Mouse (Mus musculus) kidney, embryonic 16.5 days (tissue): Measurements from ENCODE around the gene Glp2r. TPM values are rescaled to one million over a fixed set of nuclear protein-coding genes. Genes with fewer than 3 reads are reported as not detected.

ENCODE experiments used
- ATAC-seq: fragments of 200-750 bp; cut with Nextera tagmentation; 2 replicates; pipeline ENCODE4 v1.8.0; 2017; ENCODE audit warnings: moderate TSS enrichment; ENCODE audit not compliant: low FRiP score, low TSS enrichment
- H3K27ac ChIP-seq: fragments of 300-500 bp; sonication (generic); 2 replicates; pipeline ENCODE4 v1.5.1; 2014; ENCODE audit warnings: low read length
- H3K27me3 ChIP-seq: fragments of 300-500 bp; sonication (generic); 2 replicates; pipeline ENCODE4 v1.6.1; 2014; ENCODE audit warnings: low read length, control low read depth, mixed read lengths; ENCODE audit not compliant: insufficient read depth
- H3K36me3 ChIP-seq: fragments of 300-500 bp; sonication (generic); 2 replicates; pipeline ENCODE4 v1.6.1; 2014; ENCODE audit warnings: low read length, control low read depth, mixed read lengths; ENCODE audit not compliant: insufficient read depth
- H3K4me1 ChIP-seq: fragments of 300-500 bp; sonication (generic); 2 replicates; pipeline ENCODE4 v1.6.1; 2014; ENCODE audit warnings: low read length, control low read depth, mixed read lengths; ENCODE audit not compliant: insufficient read depth
- H3K4me2 ChIP-seq: fragments of 300-500 bp; sonication (generic); replicated peaks from 2 replicates; pipeline ENCODE4 v1.6.1; 2014; ENCODE audit warnings: low read depth, low read length
- H3K4me3 ChIP-seq: fragments of 300-500 bp; sonication (generic); 2 replicates; pipeline ENCODE4 v1.5.1; 2014; ENCODE audit warnings: mild to moderate bottlenecking, low read length
- H3K9ac ChIP-seq: fragments of 300-500 bp; sonication (generic); replicated peaks from 2 replicates; pipeline ENCODE4 v1.6.1; 2014; ENCODE audit warnings: low read length
- H3K9me3 ChIP-seq: fragments of 300-500 bp; sonication (generic); 2 replicates; pipeline ENCODE4 v1.6.1; 2016; ENCODE audit warnings: low read length, control low read depth
- WGBS: fragments of 180-500 bp; shearing (Covaris S2); extraction: QIAGEN DNeasy Blood & Tissue Kit; methylation state at CpG from one replicate; pipeline ENCODE4 v1.1.7; 2014; 5-methylcytosine and 5-hydroxymethylcytosine counted together
- polyA plus RNA-seq: library from polyadenylated mRNA; unstranded; fragments of >200 nt; fragmentation: Nextera tagmentation; extraction: Ambion mirVana; gene quantifications from 2 replicates; pipeline ENCODE4 v1.2.1, GENCODE M21; 2015

Glp2r gene
- polyA plus RNA-seq, 1 experiment from 2014 or later, result 0.07 TPM

DNA sequence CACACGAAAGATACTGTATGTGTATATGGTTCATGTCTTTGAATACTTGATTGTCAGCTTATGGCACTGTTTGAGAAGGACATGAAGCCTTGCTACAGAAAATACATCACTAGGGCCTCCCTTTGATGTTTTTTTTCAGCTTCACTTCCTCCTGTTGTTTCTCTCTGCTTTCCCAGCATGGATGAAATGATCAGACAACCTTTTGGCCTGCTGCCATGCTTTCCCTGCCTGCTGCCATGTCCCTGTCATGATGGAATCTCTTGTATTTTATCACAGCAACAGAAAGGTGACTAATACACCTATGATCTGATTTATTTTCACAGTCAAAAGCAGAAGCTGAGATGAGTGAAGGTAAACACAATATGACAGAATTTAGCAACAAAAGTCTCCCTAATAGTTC lies 37.2 kb downstream of the Glp2r start:
- Histone ChIP-seq H3K9me3 (no peaks in the 10 kb centered on the region), H3K4me3 (no peak overlapping the region), H3K4me2 (no peak overlapping the region), H3K27me3 (no peaks in the 10 kb centered on the region), H3K36me3 (no peaks in the 10 kb centered on the region), H3K27ac (no peak overlapping the region), H3K4me1 (no peaks in the 10 kb centered on the region), H3K9ac (no peak overlapping the region)
- ATAC-seq, result no peak
- 86% methylated on average over 1 of the region's 1 CpGs for WGBS

DNA sequence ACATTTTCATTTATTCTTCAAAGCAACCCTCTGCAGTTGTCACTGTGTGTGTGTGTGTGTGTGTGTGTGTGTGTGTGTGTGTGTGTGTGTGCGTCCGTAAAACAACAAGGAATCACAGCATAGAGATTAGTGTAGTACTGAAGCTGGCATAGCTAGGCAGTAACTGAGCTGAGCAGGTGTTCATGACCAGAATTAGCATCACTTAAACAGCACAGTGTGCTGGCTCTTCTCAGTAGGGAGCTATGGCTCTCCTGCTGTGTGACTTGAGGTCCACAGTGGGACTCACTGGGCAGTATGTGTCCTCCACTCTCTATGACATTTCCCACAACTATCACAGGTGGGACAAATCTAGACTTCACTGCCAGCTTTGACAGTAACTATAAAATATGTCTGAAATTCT lies 39.9 kb downstream of the Glp2r start:
- Histone ChIP-seq H3K4me2 (no peak overlapping the region), H3K36me3 (no peaks in the 10 kb centered on the region), H3K9ac (no peak overlapping the region), H3K9me3 (no peaks in the 10 kb centered on the region), H3K4me3 (no peak overlapping the region), H3K27ac (no peak overlapping the region), H3K27me3 (no peaks in the 10 kb centered on the region), H3K4me1 (no peaks in the 10 kb centered on the region)
- WGBS, result 96% methylated on average over 2 of the region's 2 CpGs
- ATAC-seq, result no peak

DNA sequence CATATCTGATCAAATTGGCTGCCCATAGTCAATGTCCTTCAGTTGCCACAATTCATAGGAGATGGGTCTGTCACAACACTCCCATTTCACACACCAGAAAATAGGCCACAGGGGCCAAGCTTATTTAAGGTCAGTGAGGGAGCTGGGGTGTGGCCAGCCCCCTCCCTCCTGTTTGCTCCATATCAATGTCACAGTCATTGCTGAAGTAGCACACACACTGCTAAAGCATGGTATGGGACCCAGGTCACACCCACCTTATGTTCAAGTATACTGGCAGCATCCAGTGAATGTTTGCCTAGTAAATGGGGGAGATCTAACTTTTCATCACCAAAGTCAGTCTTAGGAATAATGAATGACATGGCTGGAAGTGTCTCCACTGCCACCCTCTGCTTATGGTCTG lies 42.2 kb downstream of the Glp2r start:
- ATAC-seq, result no peak
- Histone ChIP-seq H3K9me3 (no peaks in the 10 kb centered on the region), H3K9ac (no peak overlapping the region), H3K4me2 (no peak overlapping the region), H3K4me1 (no peaks in the 10 kb centered on the region), H3K36me3 (no peaks in the 10 kb centered on the region), H3K27ac (no peak overlapping the region), H3K27me3 (no peaks in the 10 kb centered on the region), H3K4me3 (no peak overlapping the region)

DNA sequence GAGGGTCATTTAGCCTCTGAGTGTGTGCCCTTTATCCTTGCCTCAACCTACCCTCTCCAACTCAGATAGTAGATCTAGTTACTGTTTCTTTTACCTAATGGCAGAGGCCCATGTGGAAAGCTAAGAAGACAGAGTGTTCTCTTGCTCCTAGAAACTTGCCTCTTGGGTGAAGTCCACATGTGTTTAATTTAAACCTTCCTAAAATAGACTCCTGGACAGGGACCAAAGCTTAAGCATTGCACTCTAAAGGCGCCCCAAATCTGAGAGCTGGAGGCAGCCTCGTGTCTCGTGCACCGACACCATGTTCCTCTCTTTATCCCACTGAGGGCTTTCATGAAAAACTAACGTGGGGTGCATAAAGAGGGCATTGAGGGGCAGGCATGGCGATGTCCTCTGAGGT lies 43.9 kb downstream of the Glp2r start:
- Histone ChIP-seq H3K27me3 (no peaks in the 10 kb centered on the region), H3K9ac (no peak overlapping the region), H3K4me1 (no peaks in the 10 kb centered on the region), H3K27ac (no peak overlapping the region), H3K36me3 (no peaks in the 10 kb centered on the region), H3K4me2 (no peak overlapping the region), H3K4me3 (no peak overlapping the region), H3K9me3 (no peaks in the 10 kb centered on the region)
- WGBS, result 90% methylated on average over 6 of the region's 6 CpGs
- ATAC-seq, result no peak

DNA sequence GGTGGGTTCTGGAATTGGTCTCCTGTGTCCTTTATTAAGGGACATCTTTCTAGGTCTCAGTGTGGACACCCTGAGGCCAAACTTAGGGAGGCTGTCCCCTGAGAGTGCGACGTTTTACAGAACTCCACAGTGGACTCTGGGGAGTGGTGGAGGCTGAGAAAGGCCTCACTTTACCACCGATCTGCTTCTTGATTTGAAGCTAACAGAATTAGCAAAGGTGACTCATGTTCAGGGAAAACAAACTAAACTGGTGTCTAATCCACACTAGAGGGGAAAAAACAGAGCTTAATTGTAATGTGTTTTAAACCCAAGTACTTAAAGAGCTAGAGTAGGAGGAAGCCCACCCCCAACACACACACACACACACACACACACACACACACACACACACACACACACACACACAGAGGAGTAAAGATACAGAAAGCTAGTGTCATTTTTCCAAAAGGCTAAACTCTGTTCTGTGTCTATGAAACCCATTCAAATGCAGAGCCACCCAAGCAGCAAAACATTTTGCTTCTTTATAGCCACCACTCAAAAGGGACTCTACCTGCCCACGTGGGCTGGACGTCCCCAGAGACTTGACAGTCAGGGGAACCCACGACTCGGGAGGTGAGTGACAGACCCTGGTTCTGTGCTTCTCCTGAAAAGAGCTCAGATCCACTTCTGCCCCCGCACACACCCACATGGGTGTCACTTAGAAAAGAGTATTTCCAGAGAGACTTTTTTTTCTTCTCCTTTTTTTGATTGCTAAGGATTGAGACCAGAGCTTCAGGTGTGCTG lies 47.5 kb downstream of the Glp2r start:
- Histone ChIP-seq H3K36me3 (no peaks in the 10 kb centered on the region), H3K27ac (no peak overlapping the region), H3K27me3 (no peaks in the 10 kb centered on the region), H3K4me1 (no peaks in the 10 kb centered on the region), H3K9ac (no peak overlapping the region), H3K4me3 (no peak overlapping the region), H3K4me2 (no peak overlapping the region), H3K9me3 (no peaks in the 10 kb centered on the region)
- no peak for ATAC-seq
- WGBS, result 62% methylated on average over 8 of the region's 8 CpGs

DNA sequence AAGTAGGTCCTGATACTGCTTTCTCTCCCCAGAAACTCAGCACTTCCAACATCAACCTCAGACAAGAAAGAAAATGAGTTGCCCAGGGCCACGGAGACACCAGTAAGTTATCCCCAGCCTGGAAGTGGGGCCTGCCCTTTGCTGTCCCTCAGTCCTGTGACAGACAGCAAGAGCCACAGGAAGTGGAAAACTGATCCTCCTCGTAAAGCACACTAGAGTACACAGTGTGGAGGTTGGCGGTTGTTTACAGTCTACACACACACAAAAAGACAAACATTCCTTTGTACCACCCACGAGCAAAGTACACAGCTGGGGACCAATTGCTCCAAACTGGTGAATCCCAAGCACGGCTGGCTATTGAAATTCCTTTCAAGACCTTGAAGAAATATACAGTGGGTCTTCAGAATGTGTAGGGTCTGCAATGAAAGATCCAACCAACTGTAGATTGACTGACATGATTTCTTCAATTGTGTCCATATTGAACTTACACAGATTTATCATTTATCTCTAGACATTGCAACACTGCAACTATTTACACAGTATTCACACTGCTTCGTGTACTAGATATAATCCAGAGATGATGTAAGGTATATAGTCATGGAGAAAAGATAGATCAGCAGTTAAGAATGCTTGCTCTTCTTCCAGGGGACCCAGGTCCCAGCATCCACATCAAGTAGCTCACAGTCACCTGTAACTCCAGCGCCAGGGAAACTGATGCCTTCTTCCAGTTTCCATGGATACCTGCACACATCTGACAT lies 48.4 kb downstream of the Glp2r start:
- Histone ChIP-seq H3K4me3 (no peak overlapping the region), H3K36me3 (no peaks in the 10 kb centered on the region), H3K9me3 (no peaks in the 10 kb centered on the region), H3K27me3 (no peaks in the 10 kb centered on the region), H3K27ac (no peak overlapping the region), H3K4me2 (no peak overlapping the region), H3K4me1 (no peaks in the 10 kb centered on the region), H3K9ac (no peak overlapping the region)
- no peak for ATAC-seq
- WGBS, result 41% methylated on average over 7 of the region's 7 CpGs

DNA sequence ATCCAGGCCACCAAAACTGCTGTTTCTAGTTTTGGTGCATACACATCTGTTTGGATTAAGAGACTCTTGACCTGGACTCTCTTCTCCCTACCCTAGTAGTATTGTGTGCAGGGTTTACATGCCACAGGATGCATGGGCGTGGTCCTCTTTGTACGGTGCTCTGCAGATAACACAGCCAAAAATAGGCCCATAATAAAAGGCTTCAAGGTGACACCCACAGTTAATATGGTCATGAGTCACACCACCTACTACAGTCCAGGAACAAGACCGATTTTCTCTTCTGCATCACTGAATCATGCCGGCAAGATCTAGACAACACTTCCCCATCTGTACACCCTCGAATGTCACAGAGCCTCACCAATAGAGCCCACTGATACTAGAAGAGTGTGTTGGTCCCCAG lies 49.5 kb downstream of the Glp2r start:
- Histone ChIP-seq H3K4me2 (no peak overlapping the region), H3K4me3 (no peak overlapping the region), H3K9me3 (no peaks in the 10 kb centered on the region), H3K36me3 (no peaks in the 10 kb centered on the region), H3K27me3 (no peaks in the 10 kb centered on the region), H3K9ac (no peak overlapping the region), H3K4me1 (no peaks in the 10 kb centered on the region), H3K27ac (no peak overlapping the region)
- no peak for ATAC-seq
- 89% methylated on average over 5 of the region's 5 CpGs for WGBS

DNA sequence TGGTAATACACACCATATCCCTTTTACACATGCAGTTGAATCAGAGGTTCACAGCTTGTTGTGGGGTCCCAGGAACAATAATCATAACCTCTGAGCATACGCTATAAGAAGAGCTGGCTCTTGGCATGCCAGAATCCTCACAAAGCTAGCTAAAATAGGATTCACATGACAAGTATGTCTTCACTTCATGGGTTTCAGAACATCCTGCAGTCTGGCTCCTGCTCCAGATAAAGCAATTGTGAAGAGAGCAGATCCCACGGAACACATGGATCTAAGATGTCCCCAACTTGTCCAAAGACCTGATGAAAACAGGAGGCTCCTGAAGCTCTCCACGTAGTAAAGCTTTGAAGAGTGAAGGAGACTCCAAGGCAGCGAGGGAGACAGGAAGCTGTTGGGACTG lies 55.6 kb downstream of the Glp2r start:
- no peak overlapping the region for H3K4me2 ChIP-seq
- H3K27ac ChIP-seq, result no peak overlapping the region
- no peaks in the 10 kb centered on the region for H3K4me1 ChIP-seq
- ATAC-seq, result no peak
- H3K9me3 ChIP-seq, result no peaks in the 10 kb centered on the region
- H3K27me3 ChIP-seq, result no peaks in the 10 kb centered on the region
- 87% methylated on average over 4 of the region's 4 CpGs for WGBS
- no peak overlapping the region for H3K9ac ChIP-seq
- H3K36me3 ChIP-seq, result no peaks in the 10 kb centered on the region
- no peak overlapping the region for H3K4me3 ChIP-seq

DNA sequence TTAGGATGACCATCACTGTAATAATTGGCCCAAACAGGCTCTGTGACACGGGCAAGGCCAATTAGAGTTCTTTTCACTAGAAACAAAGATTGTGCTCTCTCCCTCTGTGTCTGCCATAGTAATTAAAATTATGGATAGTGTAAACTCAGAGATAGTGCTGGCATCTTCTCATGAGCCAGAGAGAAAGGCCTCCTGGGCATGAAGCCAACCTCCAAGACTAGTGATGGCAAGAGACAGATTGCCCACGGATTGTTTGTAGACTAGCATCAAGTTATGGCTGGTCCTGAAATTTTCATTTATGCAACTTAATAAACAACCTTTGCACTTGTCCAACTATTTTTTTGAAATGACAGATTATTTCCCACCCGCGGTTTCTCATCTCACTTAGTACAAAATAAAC lies 58.0 kb downstream of the Glp2r start:
- H3K4me3 ChIP-seq, result no peak overlapping the region
- H3K4me2 ChIP-seq, result no peak overlapping the region
- no peak overlapping the region for H3K9ac ChIP-seq
- no peaks in the 10 kb centered on the region for H3K27me3 ChIP-seq
- 87% methylated on average over 4 of the region's 4 CpGs for WGBS
- no peaks in the 10 kb centered on the region for H3K9me3 ChIP-seq
- no peak overlapping the region for H3K27ac ChIP-seq
- ATAC-seq, result no peak
- no peaks in the 10 kb centered on the region for H3K36me3 ChIP-seq
- no peaks in the 10 kb centered on the region for H3K4me1 ChIP-seq

DNA sequence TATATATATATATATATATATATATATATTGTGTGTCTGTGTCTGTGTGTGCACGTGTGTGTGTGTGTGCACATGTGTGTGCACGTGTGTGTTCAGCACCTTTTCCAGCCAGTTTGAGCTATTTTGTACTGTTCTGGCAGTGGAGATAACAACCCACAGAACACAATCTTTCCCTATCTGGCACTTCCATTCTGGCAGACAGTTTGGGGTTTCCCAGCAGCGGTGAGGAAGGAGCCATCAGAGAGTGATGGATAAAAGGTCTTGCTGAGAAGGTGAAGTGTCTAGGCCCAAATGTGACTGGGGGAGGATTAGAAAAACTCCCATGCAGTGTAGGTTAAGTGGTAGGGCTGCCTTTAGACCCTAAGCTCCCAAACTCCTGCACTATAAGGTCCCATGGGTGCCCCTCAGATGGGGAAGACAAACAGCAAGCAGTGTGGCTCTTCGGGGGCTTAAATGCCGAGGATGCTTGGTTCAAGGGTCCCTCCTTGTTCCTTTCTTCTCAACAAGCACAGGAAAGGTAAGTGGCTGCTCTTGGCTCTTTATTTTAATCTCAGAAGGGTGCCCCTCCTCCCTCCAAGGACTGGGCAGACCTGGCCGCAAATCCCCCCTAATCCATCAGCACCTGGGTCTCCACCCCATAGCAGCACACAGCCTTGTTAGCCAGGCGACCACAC lies 76.1 kb downstream of the Glp2r start, which contains the start of gene Rcvrn:
Rcvrn (plus strand) TSS at position 624 of the 674 bp plus-strand sequence.
- no peak within 1 kb of the TSS for H3K4me3 ChIP-seq
- no peaks in the 10 kb centered on the region for H3K4me1 ChIP-seq
- H3K27me3 ChIP-seq, result no peaks in the 10 kb centered on the region
- 79% methylated on average over 7 of the region's 7 CpGs for WGBS
- H3K36me3 ChIP-seq, result no peaks in the 10 kb centered on the region
- no peak within 1 kb of the TSS for H3K27ac ChIP-seq
- H3K4me2 ChIP-seq, result no peak within 1 kb of the TSS
- ATAC-seq, result no peak
- no peak within 1 kb of the TSS for H3K9ac ChIP-seq
- H3K9me3 ChIP-seq, result no peaks in the 10 kb centered on the region
